Mouse (Mus musculus): ENCODE measurements around the gene Coro1c. TPM values are rescaled to one million over a fixed set of nuclear protein-coding genes. Genes with fewer than 3 reads are reported as not detected.

Coro1c gene
- polyA plus RNA-seq, 1 experiment from 2014 or later, result 182 TPM

DNA sequence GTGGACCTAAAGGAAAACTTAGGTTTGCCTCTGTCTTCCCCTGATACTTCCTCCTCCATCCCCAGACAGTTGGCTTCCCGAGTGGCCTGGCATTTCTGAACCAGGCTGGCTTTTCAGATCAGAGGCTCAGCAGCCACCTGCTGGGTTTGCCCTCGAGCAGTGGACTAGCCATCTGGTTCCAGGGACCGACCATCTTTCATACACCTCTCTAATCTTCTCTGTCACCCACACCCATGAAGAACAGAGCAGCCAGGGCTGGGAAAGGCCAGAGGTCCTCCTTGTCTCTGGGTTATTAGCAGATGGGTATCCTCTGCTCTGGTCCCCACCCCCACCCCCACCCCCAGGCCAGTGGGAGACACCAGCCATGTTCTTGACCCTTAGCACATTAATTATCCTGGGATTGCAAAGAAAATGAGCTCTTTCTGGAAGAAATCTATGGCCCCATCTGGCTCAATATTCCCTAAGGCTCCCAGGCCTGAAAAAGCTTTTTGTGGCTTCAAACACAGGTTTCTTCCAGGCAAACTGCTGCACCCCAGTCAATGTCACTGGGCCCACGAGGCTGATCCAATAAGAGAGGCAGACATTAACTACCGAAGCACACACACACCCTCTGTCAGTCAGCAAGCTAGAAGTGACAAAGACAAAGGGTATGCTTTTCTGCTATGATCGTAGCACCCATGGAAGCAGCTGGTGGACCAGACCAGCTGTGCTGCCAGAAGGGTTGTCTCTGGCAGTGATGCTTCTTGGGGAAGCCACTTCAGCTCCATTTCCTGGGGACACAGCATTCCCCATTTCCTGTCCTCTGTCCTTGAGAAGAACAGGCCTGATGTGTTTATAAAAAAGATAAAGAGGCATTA is 13.0 kb upstream of the Coro1c start:
- Histone ChIP-seq H3K27ac (replicated peaks) (peak overlapping the region; percentile 66), H3K36me3 (no peaks in the 10 kb centered on the region), H3K4me1 (replicated peaks) (peaks cover 9% of the 10 kb centered on the region), H3K4me2 (no peak overlapping the region), H3K9ac (0 out of 2 replicates have a peak overlapping the region, but pooled peaks have one; percentile 6), H3K27me3 (no peaks in the 10 kb centered on the region), H3K4me3 (no peak overlapping the region), H3K9me3 (no peaks in the 10 kb centered on the region)
- 8% methylated on average over 6 of the region's 6 CpGs for WGBS
- no peak for ATAC-seq (ENCODE audit: low FRiP score, low read depth)

- Histone ChIP-seq H3K9ac (no peak overlapping the region), H3K9me3 (no peaks in the 10 kb centered on the region), H3K4me3 (no peak overlapping the region), H3K4me2 (no peak overlapping the region), H3K36me3 (no peaks in the 10 kb centered on the region), H3K4me1 (replicated peaks) (peaks cover 9% of the 10 kb centered on the region), H3K27ac (replicated peaks) (no peak overlapping the region), H3K27me3 (no peaks in the 10 kb centered on the region)
- 73% methylated on average over 7 of the region's 7 CpGs for WGBS
- ATAC-seq (ENCODE audit: low FRiP score, low read depth), result no peak
These were observed 10.5 kb upstream of the Coro1c start for GRCm38 (mm10) chr5:113919060-113919459.

- Histone ChIP-seq H3K4me2 (no peak overlapping the region), H3K4me3 (no peak overlapping the region), H3K27ac (replicated peaks) (no peak overlapping the region), H3K9me3 (no peaks in the 10 kb centered on the region), H3K4me1 (replicated peaks) (peaks cover 9% of the 10 kb centered on the region), H3K9ac (no peak overlapping the region), H3K36me3 (no peaks in the 10 kb centered on the region), H3K27me3 (no peaks in the 10 kb centered on the region)
- WGBS, result 68% methylated on average over 9 of the region's 9 CpGs
- ATAC-seq (ENCODE audit: low FRiP score, low read depth), result no peak
These were observed 10.1 kb upstream of the Coro1c start for GRCm38 (mm10) chr5:113918654-113919053.

DNA sequence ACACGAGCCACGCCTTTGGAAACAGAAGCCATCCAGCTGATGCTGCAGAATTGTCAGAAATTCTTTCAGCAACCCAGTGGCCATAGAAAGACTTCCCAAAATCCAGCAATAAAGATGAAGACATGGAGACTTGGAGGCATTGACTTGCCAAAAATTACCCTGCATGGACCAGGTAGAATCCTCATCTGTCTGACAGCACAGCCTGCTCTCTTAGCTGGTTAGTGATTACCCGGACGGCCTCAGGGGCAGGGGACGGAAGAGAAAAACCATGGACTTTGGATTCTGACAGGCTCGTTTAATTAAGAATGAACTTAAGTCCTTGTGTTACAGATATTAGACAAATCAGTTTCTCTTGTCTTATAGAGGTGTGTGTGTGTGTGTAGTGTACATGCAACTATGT is 2.1 kb upstream of the Coro1c start:
- H3K9me3 ChIP-seq, result no peaks in the 10 kb centered on the region
- 80% methylated on average over 6 of the region's 6 CpGs for WGBS
- no peak overlapping the region for H3K9ac ChIP-seq
- no peak overlapping the region for H3K4me2 ChIP-seq
- no peak overlapping the region for H3K4me3 ChIP-seq
- ATAC-seq (ENCODE audit: low FRiP score, low read depth), result no peak
- H3K36me3 ChIP-seq, result no peaks in the 10 kb centered on the region
- H3K27ac ChIP-seq (replicated peaks), result no peak overlapping the region
- H3K27me3 ChIP-seq, result no peaks in the 10 kb centered on the region
- peaks cover 18% of the 10 kb centered on the region for H3K4me1 ChIP-seq (replicated peaks)

GRCm38 (mm10) chr5:113910065-113910701 is 1.6 kb upstream of the Coro1c start:
- no peaks in the 10 kb centered on the region for H3K36me3 ChIP-seq
- H3K9ac ChIP-seq, result no peak overlapping the region
- H3K27ac ChIP-seq (replicated peaks), result no peak overlapping the region
- no peak overlapping the region for H3K4me3 ChIP-seq
- ATAC-seq (ENCODE audit: low FRiP score, low read depth), result no peak
- no peak overlapping the region for H3K4me2 ChIP-seq
- H3K27me3 ChIP-seq, result no peaks in the 10 kb centered on the region
- peaks cover 23% of the 10 kb centered on the region for H3K4me1 ChIP-seq (replicated peaks)
- WGBS, result 37% methylated on average over 10 of the region's 10 CpGs
- H3K9me3 ChIP-seq, result no peaks in the 10 kb centered on the region

DNA sequence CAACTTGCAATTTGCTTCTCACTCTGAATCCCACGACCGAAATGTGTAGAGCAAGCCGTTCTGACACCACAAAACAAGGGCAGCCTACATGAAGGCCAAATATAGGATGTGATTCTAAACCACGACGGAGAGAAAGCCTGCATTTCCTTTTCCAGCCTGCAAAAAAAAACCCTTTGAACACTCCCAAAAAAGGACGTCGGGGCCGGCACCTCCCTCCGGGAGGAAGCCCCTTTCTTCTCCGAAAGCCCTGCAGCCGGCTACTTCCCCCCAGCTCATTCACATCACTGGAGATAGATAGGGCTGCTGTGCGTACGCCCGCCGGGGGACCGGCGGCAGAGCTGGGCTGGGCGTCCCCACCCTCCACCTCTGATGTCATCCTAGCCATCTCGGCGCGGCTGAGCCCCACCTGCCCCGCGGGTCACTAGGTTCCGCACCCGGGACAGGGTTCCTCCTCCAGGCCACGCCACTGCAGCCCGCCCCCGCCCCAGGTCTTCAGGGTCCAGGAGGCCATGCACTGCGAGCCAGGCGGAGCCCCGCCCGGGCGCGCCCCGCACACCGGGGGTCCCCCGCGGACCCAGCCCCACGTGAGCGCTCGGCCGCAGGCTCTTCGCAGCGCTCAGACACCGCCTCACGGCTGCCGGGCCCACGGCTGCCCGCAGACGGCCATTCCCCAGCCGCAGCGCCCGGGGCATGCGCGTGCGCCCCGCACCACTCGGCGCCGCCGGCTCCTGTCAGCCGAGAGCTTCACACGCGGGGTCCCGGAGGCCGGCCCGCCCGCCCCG is 581 bp downstream of the Coro1c start:
- H3K36me3 ChIP-seq, result no peaks in the 10 kb centered on the region
- ATAC-seq (ENCODE audit: low FRiP score, low read depth), result peak; percentile 74
- H3K4me2 ChIP-seq, result peak overlapping the region; percentile 70
- H3K9ac ChIP-seq, result peak overlapping the region; percentile 91
- WGBS, result under 1% methylated on average over 69 of the region's 69 CpGs
- H3K4me3 ChIP-seq, result peak overlapping the region; percentile 92
- peak overlapping the region; percentile 97 for H3K27ac ChIP-seq (replicated peaks)
- H3K9me3 ChIP-seq, result no peaks in the 10 kb centered on the region
- no peaks in the 10 kb centered on the region for H3K27me3 ChIP-seq
- H3K4me1 ChIP-seq (replicated peaks), result peaks cover 45% of the 10 kb centered on the region

DNA sequence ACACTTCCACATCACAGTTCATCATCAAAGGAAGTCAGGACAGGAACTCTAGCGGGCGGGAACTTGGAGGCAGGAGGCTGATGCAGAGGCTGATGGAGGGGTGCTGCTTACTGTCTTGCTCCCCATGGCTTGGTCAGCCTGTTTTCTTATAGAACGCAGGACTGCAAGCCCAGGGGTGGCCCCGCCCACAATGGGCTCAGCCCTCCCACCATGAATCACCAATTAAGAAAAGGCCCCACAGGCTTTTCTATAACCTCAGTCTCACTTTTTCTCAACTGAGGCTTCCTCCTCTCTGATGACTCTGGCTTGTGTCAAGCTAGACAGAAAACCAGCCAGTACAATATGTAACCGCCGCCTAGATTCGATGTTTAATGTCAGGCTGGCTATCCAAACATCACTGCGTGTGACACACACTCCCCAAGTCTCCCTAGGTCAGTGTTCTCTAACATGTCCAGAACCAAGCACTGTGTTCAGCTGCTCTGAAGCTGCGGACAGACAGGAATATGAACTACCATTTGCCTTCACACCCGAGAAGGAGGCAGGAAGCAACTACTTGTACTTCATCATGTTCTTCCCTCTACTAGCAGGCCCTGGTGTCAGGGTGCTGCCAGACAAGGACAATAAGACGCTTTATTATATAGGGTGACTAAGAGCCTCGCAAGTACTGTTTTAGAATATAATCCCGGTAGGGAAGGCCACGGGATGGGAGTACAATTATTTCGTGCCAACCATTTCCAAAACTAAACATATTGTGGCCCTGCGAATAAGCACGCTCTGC is 1.4 kb downstream of the Coro1c start:
- 13% methylated on average over 17 of the region's 17 CpGs for WGBS
- Histone ChIP-seq H3K4me1 (replicated peaks) (peaks cover 53% of the 10 kb centered on the region), H3K4me3 (peak overlapping the region; percentile 92), H3K9ac (peak overlapping the region; percentile 91), H3K36me3 (no peaks in the 10 kb centered on the region), H3K27ac (replicated peaks) (peak overlapping the region; percentile 97), H3K4me2 (peak overlapping the region; percentile 70), H3K9me3 (no peaks in the 10 kb centered on the region), H3K27me3 (no peaks in the 10 kb centered on the region)
- no peak for ATAC-seq (ENCODE audit: low FRiP score, low read depth)

DNA sequence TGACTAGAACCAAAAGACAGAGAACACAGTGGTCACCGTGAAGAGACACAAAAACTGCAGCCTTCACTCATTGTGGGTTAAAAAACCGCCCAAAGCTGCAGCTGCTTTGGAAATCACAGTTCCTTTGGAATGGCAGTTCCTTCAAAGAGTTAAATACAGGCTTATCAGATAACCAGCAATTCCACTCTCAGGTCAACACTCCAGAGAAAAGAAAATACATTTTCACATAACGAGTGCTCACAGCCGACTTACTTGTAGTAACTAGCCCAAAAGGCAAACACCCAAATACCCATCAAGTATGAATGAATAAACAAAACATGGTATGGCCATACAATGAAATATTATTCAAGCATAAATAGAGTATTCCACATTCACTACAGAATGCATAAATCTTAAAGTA is 3.6 kb downstream of the Coro1c start:
- Histone ChIP-seq H3K4me3 (no peak overlapping the region), H3K36me3 (no peaks in the 10 kb centered on the region), H3K4me1 (replicated peaks) (peaks cover 65% of the 10 kb centered on the region), H3K27ac (replicated peaks) (no peak overlapping the region), H3K27me3 (no peaks in the 10 kb centered on the region), H3K9ac (no peak overlapping the region), H3K4me2 (peak overlapping the region; percentile 70; the same call in 1 of the 2 replicates), H3K9me3 (no peaks in the 10 kb centered on the region)
- no peak for ATAC-seq (ENCODE audit: low FRiP score, low read depth)
- WGBS, result 39% methylated on average over 4 of the region's 4 CpGs

- Histone ChIP-seq H3K27me3 (no peaks in the 10 kb centered on the region), H3K4me2 (no peak overlapping the region), H3K36me3 (no peaks in the 10 kb centered on the region), H3K9ac (no peak overlapping the region), H3K4me3 (no peak overlapping the region), H3K9me3 (no peaks in the 10 kb centered on the region), H3K27ac (replicated peaks) (no peak overlapping the region), H3K4me1 (replicated peaks) (peaks cover 72% of the 10 kb centered on the region)
- WGBS, result 73% methylated on average over 5 of the region's 5 CpGs
- ATAC-seq (ENCODE audit: low FRiP score, low read depth), result no peak
These were observed 5.6 kb downstream of the Coro1c start for GRCm38 (mm10) chr5:113902983-113903382.

GRCm38 (mm10) chr5:113902017-113902416 is 6.5 kb downstream of the Coro1c start:
- Histone ChIP-seq H3K9ac (no peak overlapping the region), H3K4me1 (replicated peaks) (peaks cover 70% of the 10 kb centered on the region)
- WGBS, result 67% methylated on average over 6 of the region's 6 CpGs

DNA sequence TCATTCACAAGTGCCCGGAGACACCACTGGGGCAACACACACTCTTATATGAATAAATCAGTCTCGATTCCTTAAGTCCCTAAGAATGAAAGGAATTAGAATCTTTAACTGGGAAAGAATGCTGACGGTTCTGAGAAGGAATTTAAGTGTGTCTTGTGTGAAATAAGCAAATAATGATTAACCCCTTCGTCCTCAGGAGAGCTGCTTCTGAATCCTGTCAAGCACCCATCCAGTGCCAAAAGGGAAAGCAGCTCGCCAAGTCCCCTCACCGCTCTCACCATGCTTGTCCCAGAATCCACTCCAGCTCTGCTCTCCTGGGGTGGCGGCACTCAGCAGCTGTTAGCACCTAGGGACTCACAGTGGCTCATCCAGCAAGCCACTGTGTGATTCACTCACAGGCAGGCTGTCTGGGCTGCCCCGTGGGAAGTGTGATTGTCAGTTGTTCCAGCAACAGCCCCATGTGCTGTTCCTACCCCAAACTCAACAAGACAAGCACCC is 7.4 kb downstream of the Coro1c start:
- Histone ChIP-seq H3K9ac (no peak overlapping the region), H3K4me2 (no peak overlapping the region)
- WGBS, result 45% methylated on average over 8 of the region's 8 CpGs

More at GRCm38 (mm10) chr5:113902017-113902416, 6.5 kb downstream of the Coro1c start:
- Histone ChIP-seq H3K4me2 (no peak overlapping the region), H3K9me3 (no peaks in the 10 kb centered on the region), H3K36me3 (no peaks in the 10 kb centered on the region), H3K4me3 (no peak overlapping the region), H3K27ac (replicated peaks) (no peak overlapping the region), H3K27me3 (no peaks in the 10 kb centered on the region)
- no peak for ATAC-seq (ENCODE audit: low FRiP score, low read depth)

More for the DNA sequence above, 7.4 kb downstream of the Coro1c start:
- Histone ChIP-seq H3K9me3 (no peaks in the 10 kb centered on the region), H3K27me3 (no peaks in the 10 kb centered on the region), H3K27ac (replicated peaks) (no peak overlapping the region), H3K4me1 (replicated peaks) (peaks cover 62% of the 10 kb centered on the region), H3K36me3 (no peaks in the 10 kb centered on the region), H3K4me3 (no peak overlapping the region)
- ATAC-seq (ENCODE audit: low FRiP score, low read depth), result no peak
